8 mouse cellular contexts compared by ENCODE assay signal in genomic region chr4:133609719-133610118, GRCm38 (mm10). TPM values are rescaled to one million over a fixed set of nuclear protein-coding genes. Genes with fewer than 3 reads are reported as not detected.
A peak's percentile ranks its signal among the peaks of the same experiment; 100 is the strongest.
DNase-seq lines count a peak whose midpoint lies in the region; ATAC-seq and TF ChIP-seq lines count a peak whose summit lies in the region.

No protein-coding gene starts in this region.

- H3K4me2 ChIP-seq in limb, embryonic 14.5 days (replicated peaks; ENCODE audit: low read depth, low read length, severe bottlenecking): no peak overlapping the region
- no peak overlapping the region for H3K4me2 ChIP-seq in stomach, embryonic 15.5 days

- WGBS in kidney, adult 2 months: 13% methylated on average over 6 of the region's 6 CpGs
- WGBS in limb, embryonic 14.5 days: 25% methylated on average over 6 of the region's 6 CpGs
- WGBS in stomach, embryonic 15.5 days: 14% methylated on average over 6 of the region's 6 CpGs

- no peak for TF ChIP-seq POLR2A in kidney, adult 2 months (IDR thresholded peaks at IDR 0.05; ENCODE audit: low read depth, low read length)
- no peak for TF ChIP-seq POLR2A in limb, embryonic 14.5 days (IDR thresholded peaks at IDR 0.05; ENCODE audit: borderline replicate concordance, extremely low read depth, insufficient read depth, insufficient read length)

- peaks cover 6% of the 10 kb centered on the region; the same call in 1 of the 2 replicates for H3K9me3 ChIP-seq in limb, embryonic 14.5 days (ENCODE audit: control insufficient read depth, low read length)
- H3K9me3 ChIP-seq in stomach, embryonic 15.5 days: no peaks in the 10 kb centered on the region

- H3K27me3 ChIP-seq in kidney, adult 2 months (replicated peaks; ENCODE audit: control insufficient read depth, insufficient read depth, low read length): no peaks in the 10 kb centered on the region
- H3K27me3 ChIP-seq in limb, embryonic 14.5 days (ENCODE audit: control insufficient read depth, insufficient read depth, low read length): no peaks in the 10 kb centered on the region
- no peaks in the 10 kb centered on the region for H3K27me3 ChIP-seq in stomach, embryonic 15.5 days (replicated peaks)

- no peak overlapping the region for H3K27ac ChIP-seq in kidney, adult 2 months (ENCODE audit: insufficient read depth, low read depth, low read length)
- H3K27ac ChIP-seq in limb, embryonic 14.5 days (replicated peaks; ENCODE audit: low read depth, low read length): no peak overlapping the region
- no peak overlapping the region for H3K27ac ChIP-seq in stomach, embryonic 15.5 days

- no peaks in the 10 kb centered on the region for H3K36me3 ChIP-seq in kidney, adult 2 months (ENCODE audit: control insufficient read depth, insufficient read depth, low read length)
- H3K36me3 ChIP-seq in limb, embryonic 14.5 days (ENCODE audit: control insufficient read depth, insufficient read depth, low read length): peaks cover 88% of the 10 kb centered on the region
- peaks cover 19% of the 10 kb centered on the region for H3K36me3 ChIP-seq in stomach, embryonic 15.5 days

- H3K9ac ChIP-seq in limb, embryonic 14.5 days (ENCODE audit: low read depth, low read length, severe bottlenecking): no peak overlapping the region
- no peak overlapping the region for H3K9ac ChIP-seq in stomach, embryonic 15.5 days

- no peaks in the 10 kb centered on the region for H3K4me1 ChIP-seq in kidney, adult 2 months (ENCODE audit: control insufficient read depth, insufficient read depth, low read length)
- H3K4me1 ChIP-seq in limb, embryonic 14.5 days (ENCODE audit: control insufficient read depth, insufficient read depth, low read length): no peaks in the 10 kb centered on the region
- H3K4me1 ChIP-seq in stomach, embryonic 15.5 days: peaks cover 11% of the 10 kb centered on the region

- ATAC-seq in common myeloid progenitor, adult 5-6 weeks (replicated peaks; ENCODE audit: low read depth, poor library complexity, severe bottlenecking): peak; percentile 85
- ATAC-seq in limb, embryonic 14.5 days (ENCODE audit: low FRiP score, low read depth): peak; percentile 49; the same call in 1 of the 2 replicates
- peak; percentile 37; the same call in 1 of the 2 replicates for ATAC-seq in stomach, embryonic 15.5 days (ENCODE audit: insufficient read depth, low FRiP score, low read depth)

- TF ChIP-seq CTCF in kidney, adult 2 months (conservative IDR thresholded peaks at IDR 0.05; ENCODE audit: insufficient read depth, insufficient read length, low read depth, low read length): peak; percentile 92

- peak; percentile 73 to 84 for DNase-seq in urinary bladder, adult 18-20 months (ENCODE audit: low spot score in 2 of 2)
- DNase-seq in urinary bladder, postnatal 10 days (ENCODE audit: low spot score): no peak
- peak; percentile 82 to 92 for DNase-seq in heart, adult 18-20 months
- DNase-seq in kidney, adult 2 months: peak; percentile 86
- DNase-seq in limb, embryonic 14.5 days (ENCODE audit: low spot score): peak; percentile 69
- peak; percentile 77 to 86 for DNase-seq in natural killer cell, adult 2 months (ENCODE audit: low spot score in 2 of 2)

- H3K4me3 ChIP-seq in kidney, adult 2 months (ENCODE audit: insufficient read depth, low read depth, low read length): no peak overlapping the region
- no peak overlapping the region for H3K4me3 ChIP-seq in limb, embryonic 14.5 days (replicated peaks; ENCODE audit: low read length)
- H3K4me3 ChIP-seq in stomach, embryonic 15.5 days (replicated peaks): no peak overlapping the region

RNA-seq across cellular contexts. Expression of gene Sfn, which starts 7.8 kb away (rescaled TPM):
- total RNA-seq in common myeloid progenitor, adult 5-6 weeks (2017): 3.6 and 4.9 TPM in 2 replicates
- total RNA-seq in heart, adult 18-20 months (2021): 1 to 10 TPM; 1.0 to 1.4 TPM
- polyA plus RNA-seq in kidney, adult 2 months (2012; rRNA removed): 7.2 and 7.6 TPM in 2 replicates
- polyA plus RNA-seq in limb, embryonic 14.5 days (2012; rRNA removed): 112 and 139 TPM in 2 replicates
- polyA plus RNA-seq in limb, embryonic 14.5 days (2014; fragmentation: Nextera tagmentation; extraction: Ambion mirVana): 243 and 295 TPM in 2 replicates
- polyA plus RNA-seq in stomach, embryonic 15.5 days (2015; fragmentation: Nextera tagmentation; extraction: Ambion mirVana): 138 and 228 TPM in 2 replicates

RNA-seq across cellular contexts. Expression of gene Gpn2, which starts 25.6 kb away (rescaled TPM):
- 18.4 and 19.0 TPM in 2 replicates for total RNA-seq in common myeloid progenitor, adult 5-6 weeks (2017)
- total RNA-seq in heart, adult 18-20 months (2021): 1 to 10 TPM; 7.9 TPM
- 26.7 and 31.4 TPM in 2 replicates for polyA plus RNA-seq in kidney, adult 2 months (2012; rRNA removed)
- polyA plus RNA-seq in limb, embryonic 14.5 days (2012; rRNA removed): 33.2 and 42.0 TPM in 2 replicates
- 17.6 and 19.6 TPM in 2 replicates for polyA plus RNA-seq in limb, embryonic 14.5 days (2014; fragmentation: Nextera tagmentation; extraction: Ambion mirVana)
- polyA plus RNA-seq in stomach, embryonic 15.5 days (2015; fragmentation: Nextera tagmentation; extraction: Ambion mirVana): 16.4 and 17.7 TPM in 2 replicates

RNA-seq across cellular contexts. Expression of gene Gpatch3, which starts 35.2 kb away (rescaled TPM):
- 17.3 and 18.0 TPM in 2 replicates for total RNA-seq in common myeloid progenitor, adult 5-6 weeks (2017)
- 1 to 10 TPM; 3.2 to 3.6 TPM for total RNA-seq in heart, adult 18-20 months (2021)
- polyA plus RNA-seq in kidney, adult 2 months (2012; rRNA removed): 3.8 and 4.6 TPM in 2 replicates
- 8.0 and 8.4 TPM in 2 replicates for polyA plus RNA-seq in limb, embryonic 14.5 days (2012; rRNA removed)
- polyA plus RNA-seq in limb, embryonic 14.5 days (2014; fragmentation: Nextera tagmentation; extraction: Ambion mirVana): 8.1 and 9.2 TPM in 2 replicates
- 6.2 and 6.5 TPM in 2 replicates for polyA plus RNA-seq in stomach, embryonic 15.5 days (2015; fragmentation: Nextera tagmentation; extraction: Ambion mirVana)

RNA-seq across cellular contexts. Expression of gene Zdhhc18, which starts 40.2 kb away (rescaled TPM):
- 13.6 and 14.5 TPM in 2 replicates for total RNA-seq in common myeloid progenitor, adult 5-6 weeks (2017)
- 10 to 100 TPM; 20.9 to 31.7 TPM for total RNA-seq in heart, adult 18-20 months (2021)
- 28.7 and 31.6 TPM in 2 replicates for polyA plus RNA-seq in kidney, adult 2 months (2012; rRNA removed)
- polyA plus RNA-seq in limb, embryonic 14.5 days (2012; rRNA removed): 38.0 and 46.5 TPM in 2 replicates
- polyA plus RNA-seq in limb, embryonic 14.5 days (2014; fragmentation: Nextera tagmentation; extraction: Ambion mirVana): 4.0 and 7.0 TPM in 2 replicates
- polyA plus RNA-seq in stomach, embryonic 15.5 days (2015; fragmentation: Nextera tagmentation; extraction: Ambion mirVana): 5.4 and 5.8 TPM in 2 replicates

RNA-seq across cellular contexts. Expression of gene Nr0b2, which starts 56.5 kb away (rescaled TPM):
- 1.4 TPM in 1 of 2 replicates, not detected in the other for total RNA-seq in common myeloid progenitor, adult 5-6 weeks (2017)
- total RNA-seq in heart, adult 18-20 months (2021): 10 to 100 TPM; 16.7 to 20.3 TPM
- 6.0 and 6.8 TPM in 2 replicates for polyA plus RNA-seq in kidney, adult 2 months (2012; rRNA removed)
- polyA plus RNA-seq in limb, embryonic 14.5 days (2012; rRNA removed): 0.05 TPM in 1 of 2 replicates, not detected in the other
- 0.17 TPM in 1 of 2 replicates, not detected in the other for polyA plus RNA-seq in limb, embryonic 14.5 days (2014; fragmentation: Nextera tagmentation; extraction: Ambion mirVana)
- polyA plus RNA-seq in stomach, embryonic 15.5 days (2015; fragmentation: Nextera tagmentation; extraction: Ambion mirVana): 10.4 and 11.2 TPM in 2 replicates

Comparison
In these comparisons a context has a peak if more than half of its experiments do, and no peak if none do; other contexts are left out.
1. RNA of gene Sfn, which starts 7.8 kb away (polyA plus RNA-seq): 112 to 295 TPM in limb, embryonic 14.5 days and 138 to 228 TPM in stomach, embryonic 15.5 days; 7.2 to 7.6 TPM in kidney, adult 2 months; every median in the first group is over 10 times any median in the second.
2. Peak in every context shown above with its lines, with median percentiles within 50 percentile points of each other: ATAC-seq.